Mouse (Mus musculus) left cerebral cortex, postnatal 36 days (tissue): ENCODE measurements at regions not wholly inside any gene's neighbourhood (a gene's known extent, or its start where the extent isn't known, plus 50 kb on each side); places are given as distances from the start of the nearest gene placed in this dataset.

ENCODE experiments used
- DNase-seq, 2 experiments: peaks; one replicate each; pipeline ENCODE4 v3.0.0; 2021 to 2022; ENCODE audit warnings: low spot score in 2 of 2, mixed read lengths in 1 of 2
- intact Hi-C: fragments of 180-260 bp; cut with DNase I; formaldehyde crosslinking; loops from one replicate; pipeline ENCODE4 v1.15.1; 2025

GRCm38 (mm10) chr13:116243272-116243784 is 66.2 kb downstream of the Isl1 start:
- intact Hi-C loops: no loop called here

GRCm38 (mm10) chr13:116215101-116215500 is 94.4 kb downstream of the Isl1 start:
- intact Hi-C loops: no loop called here
- no peak for DNase-seq

More at GRCm38 (mm10) chr13:116243272-116243784, 66.2 kb downstream of the Isl1 start:
- no peak for DNase-seq

GRCm38 (mm10) chr13:116213843-116214829 is 95.4 kb downstream of the Isl1 start:
- no peak for DNase-seq
- intact Hi-C loops: no loop called here

- no peak for DNase-seq
- intact Hi-C loops: no loop called here
Observed at GRCm38 (mm10) chr13:116201177-116201920, 108.1 kb downstream of the Isl1 start.

GRCm38 (mm10) chr13:116187059-116187458 is 122.4 kb downstream of the Isl1 start:
- intact Hi-C loops: no loop called here

GRCm38 (mm10) chr13:116177781-116178180 is 131.7 kb downstream of the Isl1 start:
- intact Hi-C loops: no loop called here
- DNase-seq: no peak

More at GRCm38 (mm10) chr13:116187059-116187458, 122.4 kb downstream of the Isl1 start:
- DNase-seq: no peak

- DNase-seq: no peak
- intact Hi-C loops: no loop called here
Observed at GRCm38 (mm10) chr13:116174976-116175375, 134.5 kb downstream of the Isl1 start.

- intact Hi-C loops: no loop called here
- no peak for DNase-seq
Observed at GRCm38 (mm10) chr13:116173866-116174265, 135.6 kb downstream of the Isl1 start.

GRCm38 (mm10) chr13:116143022-116143421 is 166.5 kb downstream of the Isl1 start:
- DNase-seq: no peak
- intact Hi-C loops: no loop called here

- no peak for DNase-seq
- intact Hi-C loops: no loop called here
Observed at GRCm38 (mm10) chr13:116118664-116119063, 190.8 kb downstream of the Isl1 start.

GRCm38 (mm10) chr13:116111032-116111808 is 198.3 kb downstream of the Isl1 start:
- DNase-seq: no peak
- intact Hi-C loops: no loop called here

GRCm38 (mm10) chr13:116110578-116110977 is 198.9 kb downstream of the Isl1 start:
- intact Hi-C loops: no loop called here
- no peak for DNase-seq

GRCm38 (mm10) chr13:116087541-116088308 is 221.8 kb downstream of the Isl1 start:
- intact Hi-C loops: no loop called here
- no peak for DNase-seq

- no peak for DNase-seq
- intact Hi-C loops: no loop called here
Observed at GRCm38 (mm10) chr13:116087140-116087539, 222.3 kb downstream of the Isl1 start.

GRCm38 (mm10) chr13:116056976-116057647 is 252.4 kb downstream of the Isl1 start:
- intact Hi-C loops: no loop called here
- no peak for DNase-seq

GRCm38 (mm10) chr13:116056112-116056652 is 253.3 kb downstream of the Isl1 start:
- no peak for DNase-seq
- intact Hi-C loops: no loop called here

- intact Hi-C loops: no loop called here
Observed at GRCm38 (mm10) chr13:116036166-116036565, 273.3 kb downstream of the Isl1 start.

GRCm38 (mm10) chr13:116030152-116030720 is 279.3 kb downstream of the Isl1 start:
- DNase-seq: no peak
- intact Hi-C loops: no loop called here

More at GRCm38 (mm10) chr13:116036166-116036565, 273.3 kb downstream of the Isl1 start:
- DNase-seq: no peak
